Mouse (Mus musculus): ENCODE results near the gene Slc15a3. TPM values are rescaled to one million over a fixed set of nuclear protein-coding genes. Genes with fewer than 3 reads are reported as not detected.

The Slc15a3 gene
- polyA plus RNA-seq, 1 experiment from 2014 or later, result 0.50 TPM

DNA sequence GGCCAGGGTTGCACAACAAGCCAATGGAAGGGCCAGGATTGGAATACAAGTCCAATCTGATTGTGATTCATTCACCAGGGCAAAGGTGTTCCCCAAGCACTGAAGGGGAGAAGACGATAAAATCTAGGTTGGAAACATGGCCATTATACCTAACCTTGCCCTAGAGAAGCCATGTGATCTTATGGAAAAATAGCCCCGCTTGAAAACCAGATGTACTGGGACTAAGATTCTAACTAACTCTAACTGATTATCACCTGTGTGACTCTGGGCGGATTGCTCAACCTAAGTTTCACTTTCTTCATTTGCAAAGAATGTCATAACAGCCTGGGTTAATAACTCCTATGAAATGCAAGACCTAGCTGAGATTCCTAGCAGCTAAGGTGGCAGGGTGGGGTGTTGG is 15.9 kb downstream of the Slc15a3 start:
- Histone ChIP-seq H3K4me2 (ENCODE audit: low read depth, low read length) (no peak overlapping the region), H3K36me3 (ENCODE audit: control insufficient read depth, insufficient read depth, low read length) (peaks cover 21% of the 10 kb centered on the region), H3K27ac (ENCODE audit: low read length) (no peak overlapping the region), H3K4me3 (ENCODE audit: low read length) (no peak overlapping the region), H3K27me3 (ENCODE audit: control insufficient read depth, insufficient read depth, low read depth, low read length) (no peaks in the 10 kb centered on the region), H3K4me1 (replicated peaks; ENCODE audit: control insufficient read depth, insufficient read depth, low read length) (no peaks in the 10 kb centered on the region), H3K9me3 (ENCODE audit: control insufficient read depth, low read length) (no peaks in the 10 kb centered on the region), H3K9ac (ENCODE audit: low read length) (no peak overlapping the region)
- 69% methylated on average over 3 of the region's 3 CpGs for WGBS
- no peak for ATAC-seq (ENCODE audit: low read depth)

DNA sequence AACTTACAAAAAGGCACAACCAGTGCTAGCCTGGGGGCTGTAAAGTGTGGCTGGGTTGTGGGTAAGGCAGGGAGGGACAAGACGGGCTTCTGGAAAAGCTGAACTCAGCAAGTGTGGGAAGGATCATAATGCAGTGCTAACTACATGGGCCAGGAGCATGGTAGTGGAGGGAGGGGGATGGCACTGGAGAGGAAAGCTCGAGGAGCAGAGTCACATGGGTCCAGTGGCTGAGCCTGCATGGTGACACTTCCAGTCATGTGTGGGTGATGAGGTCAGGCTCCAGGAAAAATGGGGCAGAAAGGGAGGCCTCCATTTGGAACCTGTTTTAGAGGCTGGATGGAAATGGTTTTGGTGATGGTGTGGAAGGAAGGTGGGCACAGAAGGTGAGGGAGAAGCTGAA is 17.0 kb downstream of the Slc15a3 start:
- Histone ChIP-seq H3K4me2 (ENCODE audit: low read depth, low read length) (no peak overlapping the region), H3K27me3 (ENCODE audit: control insufficient read depth, insufficient read depth, low read depth, low read length) (no peaks in the 10 kb centered on the region), H3K27ac (ENCODE audit: low read length) (no peak overlapping the region), H3K36me3 (ENCODE audit: control insufficient read depth, insufficient read depth, low read length) (peaks cover 30% of the 10 kb centered on the region), H3K9ac (ENCODE audit: low read length) (no peak overlapping the region), H3K9me3 (ENCODE audit: control insufficient read depth, low read length) (no peaks in the 10 kb centered on the region), H3K4me3 (ENCODE audit: low read length) (no peak overlapping the region), H3K4me1 (replicated peaks; ENCODE audit: control insufficient read depth, insufficient read depth, low read length) (no peaks in the 10 kb centered on the region)
- 35% methylated on average over 2 of the region's 2 CpGs for WGBS
- no peak for ATAC-seq (ENCODE audit: low read depth)

DNA sequence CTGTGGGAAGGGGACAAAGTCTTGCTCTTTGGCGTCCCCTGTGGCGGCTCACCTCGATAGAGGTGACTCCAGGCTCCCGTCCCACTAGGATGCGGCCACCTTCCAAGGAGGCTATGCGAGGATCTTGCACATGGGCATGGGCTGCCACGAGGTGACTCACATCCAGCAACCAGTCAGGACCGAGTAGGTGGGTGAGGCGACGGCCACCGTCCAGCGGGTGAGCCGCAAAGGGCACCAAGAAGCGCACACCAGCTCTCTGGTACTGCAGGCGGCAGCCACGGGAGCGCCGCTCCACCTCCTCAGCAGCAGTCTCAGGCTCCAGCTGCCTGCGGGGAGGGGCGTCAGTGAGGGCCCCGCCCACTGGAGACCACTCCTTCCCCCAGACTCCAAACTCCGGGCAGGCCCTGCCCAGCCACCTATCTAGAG is 20.6 kb downstream of the Slc15a3 start:
- no peak overlapping the region for H3K27ac ChIP-seq (ENCODE audit: low read length)
- no peak overlapping the region for H3K4me3 ChIP-seq (ENCODE audit: low read length)
- no peaks in the 10 kb centered on the region for H3K4me1 ChIP-seq (replicated peaks; ENCODE audit: control insufficient read depth, insufficient read depth, low read length)
- WGBS, result 55% methylated on average over 20 of the region's 22 CpGs
- H3K27me3 ChIP-seq (ENCODE audit: control insufficient read depth, insufficient read depth, low read depth, low read length), result no peaks in the 10 kb centered on the region
- no peak overlapping the region for H3K9ac ChIP-seq (ENCODE audit: low read length)
- H3K9me3 ChIP-seq (ENCODE audit: control insufficient read depth, low read length), result no peaks in the 10 kb centered on the region
- H3K4me2 ChIP-seq (ENCODE audit: low read depth, low read length), result no peak overlapping the region
- H3K36me3 ChIP-seq (ENCODE audit: control insufficient read depth, insufficient read depth, low read length), result peaks cover 59% of the 10 kb centered on the region
- no peak for ATAC-seq (ENCODE audit: low read depth)

DNA sequence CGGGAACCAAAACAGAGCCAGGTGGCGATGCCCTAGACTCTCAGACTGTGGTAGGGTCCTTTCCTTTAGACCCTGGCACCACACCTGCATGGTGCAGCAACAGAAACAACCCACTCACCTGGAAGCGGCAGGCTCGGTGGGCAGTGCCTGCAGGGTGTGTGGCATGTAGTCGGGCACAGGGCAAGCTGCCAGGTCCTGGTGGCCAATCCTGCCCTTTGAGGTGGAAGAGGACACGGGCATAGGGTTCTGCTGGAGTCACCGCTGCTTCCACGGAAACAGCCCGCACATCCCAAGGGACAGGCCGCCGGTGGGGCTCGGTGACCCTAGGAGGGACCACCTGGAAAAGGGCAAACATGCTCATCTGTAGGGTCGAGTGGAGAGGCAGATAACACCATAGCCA is 26.8 kb downstream of the Slc15a3 start:
- Histone ChIP-seq H3K4me1 (replicated peaks; ENCODE audit: control insufficient read depth, insufficient read depth, low read length) (peaks cover 26% of the 10 kb centered on the region), H3K27me3 (ENCODE audit: control insufficient read depth, insufficient read depth, low read depth, low read length) (no peaks in the 10 kb centered on the region), H3K27ac (ENCODE audit: low read length) (no peak overlapping the region), H3K4me3 (ENCODE audit: low read length) (no peak overlapping the region), H3K9ac (ENCODE audit: low read length) (no peak overlapping the region), H3K9me3 (ENCODE audit: control insufficient read depth, low read length) (no peaks in the 10 kb centered on the region), H3K36me3 (ENCODE audit: control insufficient read depth, insufficient read depth, low read length) (peaks cover 45% of the 10 kb centered on the region), H3K4me2 (ENCODE audit: low read depth, low read length) (no peak overlapping the region)
- WGBS, result 88% methylated on average over 13 of the region's 13 CpGs
- ATAC-seq (ENCODE audit: low read depth), result no peak

DNA sequence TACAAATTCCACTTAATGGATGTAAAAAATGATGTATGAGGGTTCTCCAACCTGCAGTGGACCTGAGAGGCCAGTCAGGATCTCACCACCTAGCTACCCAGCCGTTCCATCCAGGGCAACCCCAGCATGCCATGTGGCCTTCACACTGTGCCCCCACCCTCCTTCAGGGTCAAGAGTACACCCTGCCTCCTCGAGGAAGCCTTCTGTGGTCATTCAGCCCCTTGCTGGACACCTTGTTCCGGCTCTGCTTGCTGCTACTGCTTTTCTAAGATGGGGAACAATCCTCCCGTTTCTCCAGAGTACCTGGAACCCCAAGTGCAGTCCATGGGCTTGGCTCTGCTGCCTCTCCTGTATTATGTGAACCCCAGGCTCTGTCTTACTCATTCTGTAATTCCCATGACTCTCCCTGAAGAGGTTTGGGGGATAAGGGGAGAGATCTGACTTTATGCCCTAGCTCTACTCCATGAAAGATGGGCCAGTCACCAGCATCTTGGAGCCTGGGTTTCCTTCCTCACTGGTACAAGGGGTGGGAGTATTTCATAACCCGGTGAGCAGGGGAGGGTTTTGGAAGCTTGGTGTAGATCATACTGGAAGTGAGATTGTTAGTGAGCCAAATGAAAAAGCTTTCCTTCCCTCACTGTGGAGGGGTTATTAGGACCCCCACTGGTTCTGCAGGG is 28.6 kb downstream of the Slc15a3 start:
- no peak for ATAC-seq (ENCODE audit: low read depth)
- Histone ChIP-seq H3K9me3 (ENCODE audit: control insufficient read depth, low read length) (no peaks in the 10 kb centered on the region), H3K27ac (ENCODE audit: low read length) (no peak overlapping the region), H3K9ac (ENCODE audit: low read length) (peak overlapping the region; percentile 88), H3K4me1 (replicated peaks; ENCODE audit: control insufficient read depth, insufficient read depth, low read length) (peaks cover 26% of the 10 kb centered on the region), H3K4me2 (ENCODE audit: low read depth, low read length) (peak overlapping the region; percentile 85), H3K27me3 (ENCODE audit: control insufficient read depth, insufficient read depth, low read depth, low read length) (no peaks in the 10 kb centered on the region), H3K4me3 (ENCODE audit: low read length) (peak overlapping the region; percentile 86), H3K36me3 (ENCODE audit: control insufficient read depth, insufficient read depth, low read length) (peaks cover 45% of the 10 kb centered on the region)
- WGBS, result 20% methylated on average over 5 of the region's 5 CpGs

DNA sequence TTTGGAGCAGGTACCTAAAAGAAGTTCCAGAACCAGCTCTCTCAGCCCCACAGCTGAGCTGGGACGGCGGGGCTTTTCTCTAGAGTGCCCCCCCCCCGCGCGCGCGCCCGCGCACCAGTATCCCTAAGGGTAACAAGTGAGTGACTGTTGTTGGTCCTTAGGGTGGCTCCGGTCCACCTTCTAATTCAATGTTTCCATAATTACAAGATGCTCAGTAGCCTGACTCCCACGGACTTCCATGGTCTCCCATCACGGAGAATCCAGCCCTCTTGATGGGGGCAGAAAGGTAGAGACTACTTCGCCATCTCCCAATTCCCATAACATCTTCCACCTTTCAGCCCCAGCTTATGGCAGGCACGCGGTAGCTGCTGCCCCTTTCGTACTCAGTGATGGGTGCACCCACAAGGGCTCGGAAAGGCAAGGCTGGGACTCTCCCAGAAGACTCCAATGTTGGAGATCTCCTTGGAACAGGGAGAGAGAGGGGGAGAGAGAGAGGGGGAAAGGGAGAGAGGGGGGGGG is 29.2 kb downstream of the Slc15a3 start:
- WGBS, result 1% methylated on average over 17 of the region's 17 CpGs
- Histone ChIP-seq H3K4me2 (ENCODE audit: low read depth, low read length) (peak overlapping the region; percentile 85), H3K4me1 (replicated peaks; ENCODE audit: control insufficient read depth, insufficient read depth, low read length) (peaks cover 26% of the 10 kb centered on the region), H3K36me3 (ENCODE audit: control insufficient read depth, insufficient read depth, low read length) (peaks cover 45% of the 10 kb centered on the region), H3K27ac (ENCODE audit: low read length) (no peak overlapping the region), H3K27me3 (ENCODE audit: control insufficient read depth, insufficient read depth, low read depth, low read length) (no peaks in the 10 kb centered on the region), H3K9ac (ENCODE audit: low read length) (peak overlapping the region; percentile 88), H3K4me3 (ENCODE audit: low read length) (peak overlapping the region; percentile 86), H3K9me3 (ENCODE audit: control insufficient read depth, low read length) (no peaks in the 10 kb centered on the region)
- ATAC-seq (ENCODE audit: low read depth), result 0 out of 2 replicates have a peak, but pooled peaks have one; percentile 2

DNA sequence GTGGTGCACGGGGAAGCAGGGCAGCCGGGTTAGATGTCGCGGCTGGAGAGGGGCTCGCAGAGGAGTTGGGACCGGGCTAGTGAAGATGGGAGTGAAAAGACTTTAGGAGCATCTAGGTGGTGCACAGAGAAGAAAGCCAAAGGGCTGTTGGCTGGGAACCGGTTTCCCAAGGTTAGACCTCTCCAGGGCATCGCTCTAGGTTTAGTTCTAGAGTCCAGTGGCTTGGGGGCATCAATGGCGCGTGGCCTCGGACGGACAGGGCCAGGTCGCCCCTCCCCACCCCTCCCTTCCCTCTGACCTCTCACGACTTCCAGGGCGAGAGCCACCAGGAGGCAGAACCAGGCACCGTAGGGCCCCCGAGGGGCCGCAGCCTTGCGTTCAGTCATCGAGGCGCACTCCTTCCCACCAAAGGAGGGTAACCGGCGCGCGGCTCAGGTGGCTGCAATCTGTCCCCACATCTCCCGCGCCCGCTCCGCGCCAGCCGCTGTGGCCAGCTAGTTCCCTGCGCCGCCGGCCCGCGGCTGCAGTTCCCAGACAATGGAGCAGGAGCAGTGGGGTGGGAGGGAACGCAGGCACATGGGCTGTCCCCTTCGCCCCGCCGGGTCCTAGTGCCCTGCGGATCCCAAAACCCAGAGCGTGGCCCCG is 29.8 kb downstream of the Slc15a3 start:
- Histone ChIP-seq H3K4me1 (replicated peaks; ENCODE audit: control insufficient read depth, insufficient read depth, low read length) (peaks cover 26% of the 10 kb centered on the region), H3K36me3 (ENCODE audit: control insufficient read depth, insufficient read depth, low read length) (peaks cover 47% of the 10 kb centered on the region), H3K9ac (ENCODE audit: low read length) (peak overlapping the region; percentile 88), H3K27me3 (ENCODE audit: control insufficient read depth, insufficient read depth, low read depth, low read length) (no peaks in the 10 kb centered on the region), H3K27ac (ENCODE audit: low read length) (peak overlapping the region; percentile 84), H3K9me3 (ENCODE audit: control insufficient read depth, low read length) (no peaks in the 10 kb centered on the region), H3K4me3 (ENCODE audit: low read length) (peak overlapping the region; percentile 86), H3K4me2 (ENCODE audit: low read depth, low read length) (peak overlapping the region; percentile 85)
- under 1% methylated on average over 36 of the region's 43 CpGs for WGBS
- ATAC-seq (ENCODE audit: low read depth), result peak; percentile 95

DNA sequence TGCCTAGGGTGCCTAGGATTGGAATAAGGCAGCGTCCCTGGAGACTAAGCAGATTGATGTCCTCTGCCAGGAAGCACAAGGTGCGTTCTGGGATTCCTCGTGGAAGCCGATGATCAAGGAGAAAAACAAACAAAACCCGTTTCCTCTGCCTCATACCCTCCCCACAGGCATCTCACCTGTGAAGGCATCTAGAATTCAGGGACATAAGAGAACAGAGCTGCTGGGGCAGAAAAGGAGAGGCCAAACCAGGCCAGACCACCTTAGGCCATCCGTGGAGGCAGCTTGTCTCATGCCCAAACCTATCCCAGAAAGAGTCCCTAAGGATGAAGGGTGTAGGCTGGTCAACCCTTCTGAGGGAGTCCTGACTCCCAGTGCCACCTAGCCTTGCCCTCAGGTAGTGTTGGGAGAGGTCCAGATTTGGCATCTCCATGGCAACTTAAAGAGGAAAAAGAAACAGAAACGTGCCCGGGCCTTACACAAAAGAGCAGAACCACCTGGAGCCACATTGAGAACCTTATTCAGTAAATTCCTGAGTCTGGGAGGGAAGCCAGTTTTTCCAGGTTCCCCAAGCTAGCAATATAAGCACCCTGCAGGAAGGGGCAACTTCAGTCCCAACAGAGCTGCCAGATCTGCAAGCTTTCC is 30.5 kb downstream of the Slc15a3 start, which contains the start of gene Tmem132a:
Tmem132a (minus strand) TSS at position 55 of the 642 bp plus-strand sequence.
- Histone ChIP-seq H3K4me1 (replicated peaks; ENCODE audit: control insufficient read depth, insufficient read depth, low read length) (peaks cover 26% of the 10 kb centered on the region), H3K9me3 (ENCODE audit: control insufficient read depth, low read length) (no peaks in the 10 kb centered on the region), H3K27me3 (ENCODE audit: control insufficient read depth, insufficient read depth, low read depth, low read length) (no peaks in the 10 kb centered on the region), H3K27ac (ENCODE audit: low read length) (peak within 1 kb of the TSS; percentile 84), H3K4me2 (ENCODE audit: low read depth, low read length) (peak within 1 kb of the TSS; percentile 85), H3K36me3 (ENCODE audit: control insufficient read depth, insufficient read depth, low read length) (peaks cover 41% of the 10 kb centered on the region), H3K9ac (ENCODE audit: low read length) (peak within 1 kb of the TSS; percentile 88), H3K4me3 (ENCODE audit: low read length) (peak within 1 kb of the TSS; percentile 86)
- 0% methylated on average over 8 of the region's 8 CpGs for WGBS
- ATAC-seq (ENCODE audit: low read depth), result peak; percentile 67

DNA sequence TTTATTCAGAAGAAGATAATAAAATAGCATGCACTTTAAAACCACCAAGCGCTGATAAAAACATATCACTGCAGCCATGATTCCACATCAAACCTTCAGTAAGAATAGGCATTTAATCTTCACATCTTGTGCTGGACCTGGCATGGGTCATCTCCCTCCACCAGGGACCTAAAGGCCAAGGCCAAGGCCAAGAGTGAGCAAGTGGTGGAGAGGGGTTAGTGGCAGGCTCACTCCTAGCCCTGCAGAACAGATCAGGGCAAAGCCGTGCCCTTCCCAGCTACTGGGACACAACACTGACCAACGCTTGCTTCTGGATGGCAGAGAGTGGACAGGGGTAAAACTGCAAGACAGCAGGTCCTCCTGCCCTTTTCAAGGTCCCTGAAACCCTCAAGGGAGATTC is 31.1 kb downstream of the Slc15a3 start:
- peak overlapping the region; percentile 84 for H3K27ac ChIP-seq (ENCODE audit: low read length)
- no peak overlapping the region for H3K4me3 ChIP-seq (ENCODE audit: low read length)
- WGBS, result 82% methylated on average over 3 of the region's 3 CpGs
- no peaks in the 10 kb centered on the region for H3K27me3 ChIP-seq (ENCODE audit: control insufficient read depth, insufficient read depth, low read depth, low read length)
- peaks cover 35% of the 10 kb centered on the region for H3K36me3 ChIP-seq (ENCODE audit: control insufficient read depth, insufficient read depth, low read length)
- peaks cover 26% of the 10 kb centered on the region for H3K4me1 ChIP-seq (replicated peaks; ENCODE audit: control insufficient read depth, insufficient read depth, low read length)
- no peak for ATAC-seq (ENCODE audit: low read depth)
- no peaks in the 10 kb centered on the region for H3K9me3 ChIP-seq (ENCODE audit: control insufficient read depth, low read length)
- H3K9ac ChIP-seq (ENCODE audit: low read length), result no peak overlapping the region
- H3K4me2 ChIP-seq (ENCODE audit: low read depth, low read length), result no peak overlapping the region

Measured in lung, embryonic 16.5 days (tissue).